Mouse (Mus musculus): ENCODE measurements around the gene Rcl1.

DNA sequence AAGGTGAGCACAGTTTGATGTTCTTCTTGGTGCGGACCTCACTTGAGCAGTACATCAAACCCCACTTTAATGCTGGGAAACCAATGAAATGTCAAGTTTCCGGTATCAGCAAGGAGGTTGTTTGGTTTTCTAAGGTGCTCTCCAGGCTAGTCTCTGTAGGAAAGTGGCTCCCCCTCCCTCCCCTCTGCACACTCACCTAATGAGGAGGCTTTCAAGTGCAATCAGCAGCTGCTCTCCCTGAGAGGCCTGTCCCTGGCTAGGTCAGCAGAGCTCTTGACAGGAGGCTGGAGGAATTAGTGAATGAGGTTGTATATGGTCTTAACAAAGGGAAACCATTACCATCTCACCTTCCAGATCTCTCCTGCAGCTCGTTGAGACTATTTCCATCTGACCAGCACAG, 54.4 kb downstream of the Rcl1 start:
- TF ChIP-seq POLR2A (IDR thresholded peaks at IDR 0.05; ENCODE audit: borderline replicate concordance, extremely low read depth, low read depth, low read length) (no peak), CTCF (IDR thresholded peaks at IDR 0.05; ENCODE audit: insufficient read depth, low read length) (no peak)
